ENCODE assay signal across 9 mouse cellular contexts in the genomic region with DNA sequence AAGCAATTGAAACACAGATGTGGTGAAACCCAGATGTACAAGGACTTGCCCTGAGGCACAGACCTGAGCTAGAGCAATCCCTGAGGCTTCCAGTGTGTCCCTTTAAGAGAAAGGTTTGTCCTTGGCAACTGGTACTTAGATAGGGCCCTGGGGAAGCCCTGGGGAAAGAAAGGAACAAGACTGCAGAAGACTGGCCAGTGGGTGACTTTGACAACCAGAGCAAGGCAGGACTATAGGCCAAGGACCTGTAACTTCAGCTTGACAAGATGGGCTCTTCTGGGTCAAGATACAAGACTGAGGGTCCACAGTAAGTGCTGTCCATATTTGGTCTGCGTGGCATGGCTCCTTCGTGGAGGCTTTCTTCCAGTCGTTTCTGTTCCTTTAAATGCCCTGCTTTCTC. TPM values are rescaled to one million over a fixed set of nuclear protein-coding genes. Genes with fewer than 3 reads are reported as not detected.
DNase-seq lines count a peak whose midpoint lies in the region; ATAC-seq and TF ChIP-seq lines count a peak whose summit lies in the region.
"Had no signal": no experiment of that assay in that cellular context is flagged by ENCODE, and none has a peak within 500 bp of the region (broad histone marks: within the 10 kb centered on the region; RNA-seq: fewer than 3 reads in every experiment).

A gene (plus strand): TSS at position 190 of the 400 bp plus-strand sequence.

- DNase-seq in kidney, adult 11 months: no peak
- no peak for DNase-seq in adrenal gland, adult 2 months
- DNase-seq in gastrocnemius, adult 18-20 months (ENCODE audit: low spot score): no peak
- no peak for DNase-seq in liver, postnatal 0 days
- no peak for DNase-seq in right cerebral cortex, postnatal 36 days (ENCODE audit: low spot score in 2 of 2)
- no peak for DNase-seq in cerebellum, adult 11-12 months

- no peaks in the 10 kb centered on the region for H3K4me1 ChIP-seq in kidney, embryonic 14.5 days (ENCODE audit: control insufficient read depth, insufficient read depth, low read length)
- H3K4me1 ChIP-seq in hindbrain, embryonic 15.5 days (replicated peaks): 0 out of 2 replicates have a peak, but pooled peaks cover 9% of the 10 kb centered on the region
- peaks cover 17% of the 10 kb centered on the region for H3K4me1 ChIP-seq in liver, postnatal 0 days (ENCODE audit: insufficient read depth)

- no peaks in the 10 kb centered on the region for H3K36me3 ChIP-seq in kidney, embryonic 14.5 days (ENCODE audit: control insufficient read depth, insufficient read depth, low read length)
- peaks cover under 1% of the 10 kb centered on the region; the same call in 1 of the 2 replicates for H3K36me3 ChIP-seq in hindbrain, embryonic 15.5 days
- no peaks in the 10 kb centered on the region for H3K36me3 ChIP-seq in liver, postnatal 0 days (replicated peaks; ENCODE audit: insufficient read depth, low read length)

- H3K4me2 ChIP-seq in kidney, embryonic 14.5 days (replicated peaks; ENCODE audit: low read depth, low read length): no peak within 1 kb of the TSS
- H3K4me2 ChIP-seq in hindbrain, embryonic 15.5 days: no peak within 1 kb of the TSS
- no peak within 1 kb of the TSS for H3K4me2 ChIP-seq in liver, postnatal 0 days (ENCODE audit: low read depth, low read length)

- H3K27me3 ChIP-seq in kidney, embryonic 14.5 days (ENCODE audit: control insufficient read depth, insufficient read depth, low read length): no peaks in the 10 kb centered on the region
- no peaks in the 10 kb centered on the region for H3K27me3 ChIP-seq in hindbrain, embryonic 15.5 days
- H3K27me3 ChIP-seq in liver, postnatal 0 days (ENCODE audit: insufficient read depth, low read length): no peaks in the 10 kb centered on the region

- no peaks in the 10 kb centered on the region for H3K9me3 ChIP-seq in kidney, embryonic 14.5 days (ENCODE audit: control insufficient read depth, low read length)
- H3K9me3 ChIP-seq in hindbrain, embryonic 15.5 days: no peaks in the 10 kb centered on the region
- no peaks in the 10 kb centered on the region for H3K9me3 ChIP-seq in liver, postnatal 0 days (ENCODE audit: low read length)
- H3K9me3 ChIP-seq: megakaryocyte, embryonic 14.5 days had no signal

- TF ChIP-seq CTCF in liver, postnatal 0 days (IDR thresholded peaks at IDR 0.05; ENCODE audit: low read depth): no peak

- H3K9ac ChIP-seq in kidney, embryonic 14.5 days (ENCODE audit: low read depth, low read length): no peak within 1 kb of the TSS
- H3K9ac ChIP-seq in hindbrain, embryonic 15.5 days: no peak within 1 kb of the TSS
- H3K9ac ChIP-seq in liver, postnatal 0 days (replicated peaks): no peak within 1 kb of the TSS

- WGBS in kidney, embryonic 14.5 days: 81% methylated on average over 3 of the region's 3 CpGs
- 75% methylated on average over 3 of the region's 3 CpGs for WGBS in hindbrain, embryonic 15.5 days
- 80% methylated on average over 3 of the region's 3 CpGs for WGBS in liver, postnatal 0 days (ENCODE audit: insufficient replicate concordance)

- ATAC-seq in kidney, embryonic 14.5 days (ENCODE audit: low FRiP score, low TSS enrichment): no peak
- ATAC-seq in hindbrain, embryonic 15.5 days (ENCODE audit: low FRiP score, low read depth): no peak
- no peak for ATAC-seq in liver, postnatal 0 days

- no peak within 1 kb of the TSS for H3K27ac ChIP-seq in kidney, embryonic 14.5 days (ENCODE audit: low read depth, low read length)
- H3K27ac ChIP-seq in hindbrain, embryonic 15.5 days (replicated peaks): no peak within 1 kb of the TSS
- H3K27ac ChIP-seq in liver, postnatal 0 days (ENCODE audit: low read depth): no peak within 1 kb of the TSS

- no peak within 1 kb of the TSS for H3K4me3 ChIP-seq in kidney, embryonic 14.5 days (ENCODE audit: low read length)
- no peak within 1 kb of the TSS for H3K4me3 ChIP-seq in hindbrain, embryonic 15.5 days
- H3K4me3 ChIP-seq in liver, postnatal 0 days (ENCODE audit: low read depth, low read length): no peak within 1 kb of the TSS
- H3K4me3 ChIP-seq: megakaryocyte, embryonic 14.5 days had no signal

- no peak for TF ChIP-seq EP300 in liver, postnatal 0 days (IDR thresholded peaks at IDR 0.05; ENCODE audit: low read depth)

RNA-seq across cellular contexts. Expression of the gene that starts here (rescaled TPM):
- polyA plus RNA-seq in kidney, embryonic 14.5 days (2014; fragmentation: Nextera tagmentation; extraction: Ambion mirVana): 71.9 and 87.6 TPM in 2 replicates
- 10 to 100 TPM; 73.2 to 87.0 TPM for total RNA-seq in adrenal gland, adult 2 months (2021)
- polyA plus RNA-seq in adrenal gland, adult 2 months (2012; rRNA removed): 23.8 and 27.6 TPM in 2 replicates
- 10 to 100 TPM; 22.9 to 25.3 TPM for total RNA-seq in gastrocnemius, adult 18-20 months (2021)
- 40.8 and 43.4 TPM in 2 replicates for polyA plus RNA-seq in hindbrain, embryonic 15.5 days (2015; fragmentation: Nextera tagmentation; extraction: Ambion mirVana)
- 25.7 and 27.8 TPM in 2 replicates for polyA plus RNA-seq in liver, postnatal 0 days (2015; fragmentation: Nextera tagmentation; extraction: Ambion mirVana)
